Mouse (Mus musculus) monocyte, adult 2 months (primary cell): ENCODE results near the gene Itgav.

Experiments
- DNase-seq, 2 experiments: peaks; one replicate each; pipeline ENCODE4 v3.0.0; 2022; ENCODE audit warnings: low spot score in 2 of 2, low read depth in 1 of 2

Gene Itgav

DNA sequence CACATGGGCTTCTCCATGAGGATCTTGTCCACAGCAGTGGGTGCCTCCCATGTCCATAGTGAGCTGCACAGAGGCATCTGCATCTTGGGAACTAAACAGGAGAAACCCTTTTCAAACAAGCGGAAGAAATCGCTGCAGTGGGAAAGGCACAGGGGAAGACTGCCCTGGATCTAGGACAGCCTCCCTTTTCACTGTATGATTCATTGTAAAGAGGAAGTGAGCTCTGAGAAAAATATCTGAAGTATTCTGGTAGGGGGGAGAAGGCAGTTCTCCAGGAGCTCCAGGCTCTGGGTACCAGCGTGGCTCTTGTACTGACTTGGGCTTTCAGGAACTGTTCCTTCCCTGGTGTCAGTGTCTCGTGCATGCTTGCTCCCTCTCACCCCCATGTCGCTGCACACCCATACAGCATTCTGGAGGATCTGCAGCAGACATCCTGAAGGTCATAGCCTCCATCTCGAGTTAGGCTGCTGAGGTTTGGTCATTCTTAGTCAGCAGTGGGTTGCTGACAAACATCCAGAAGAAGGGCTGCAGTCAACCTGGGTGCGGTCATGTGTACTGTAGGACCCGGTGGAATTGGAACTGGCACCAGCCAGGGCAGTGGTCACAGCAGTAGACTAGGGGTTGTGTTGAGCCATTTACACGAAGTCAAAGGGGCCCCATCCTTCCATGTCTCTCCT is 20.2 kb downstream of the Itgav start:
- no peak for DNase-seq

DNA sequence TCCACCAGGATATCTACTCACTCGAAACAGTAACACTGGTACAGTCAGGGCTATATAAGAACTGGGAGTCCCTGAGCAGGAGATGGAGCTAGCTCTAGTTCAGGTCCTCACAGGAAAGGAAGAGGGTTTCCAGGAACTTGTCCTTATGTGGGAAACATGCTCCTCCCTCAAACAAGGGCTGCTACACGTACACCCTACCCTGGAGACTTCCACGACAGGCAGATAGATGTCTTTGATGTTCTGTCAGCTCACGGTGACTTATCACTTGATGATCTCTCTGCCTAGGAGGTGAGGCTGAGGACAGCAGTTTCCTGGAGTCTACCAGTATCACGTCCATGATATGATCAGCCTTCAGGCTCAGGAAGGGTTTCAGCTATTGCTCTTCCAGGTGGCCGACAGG is 21.1 kb downstream of the Itgav start:
- DNase-seq, result no peak

DNA sequence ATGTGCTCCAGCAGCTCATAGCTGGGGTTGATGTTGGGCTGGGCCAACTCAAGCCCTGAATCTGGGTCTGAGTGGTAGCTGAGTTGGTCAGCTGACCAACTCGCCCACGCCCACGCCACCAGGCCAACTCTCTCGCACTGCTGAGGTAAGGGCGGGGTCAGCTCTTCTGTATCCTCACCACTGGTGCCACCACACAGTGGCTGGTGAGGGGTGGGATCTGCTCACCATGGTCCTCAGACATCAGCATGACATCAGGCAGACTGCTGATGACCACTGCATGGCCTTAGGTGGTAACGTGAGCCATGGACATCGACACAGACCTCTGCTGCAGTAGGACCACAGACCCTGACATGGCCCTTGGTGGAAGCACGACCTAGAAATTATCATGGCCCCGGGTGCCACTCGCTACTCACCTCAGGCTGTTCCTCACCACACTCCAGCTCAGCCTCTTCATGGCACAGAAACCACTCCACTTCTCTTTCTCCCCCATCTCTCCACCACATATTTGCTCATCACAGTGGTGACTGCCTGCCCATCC is 24.5 kb downstream of the Itgav start:
- no peak for DNase-seq

DNA sequence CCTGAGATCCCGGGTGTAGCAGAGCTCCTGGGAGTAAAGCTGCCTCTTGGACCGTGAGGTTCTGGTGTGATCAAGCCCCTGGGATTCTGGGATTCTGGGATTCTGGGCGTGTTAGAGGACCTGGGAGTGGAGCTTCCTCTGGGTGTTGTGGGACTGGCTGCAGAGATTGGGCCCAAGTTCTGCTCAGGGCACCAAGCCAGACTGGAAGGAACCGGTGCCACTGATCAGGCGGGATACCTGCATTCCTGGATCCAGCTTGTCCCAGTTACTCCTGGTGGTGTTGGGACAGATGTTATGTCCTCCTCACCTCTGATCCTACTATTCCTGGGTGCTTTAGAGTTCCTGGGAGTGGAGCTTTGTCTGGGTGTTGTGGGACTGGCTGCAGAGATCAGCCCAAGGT is 28.8 kb downstream of the Itgav start:
- DNase-seq, result no peak

DNA sequence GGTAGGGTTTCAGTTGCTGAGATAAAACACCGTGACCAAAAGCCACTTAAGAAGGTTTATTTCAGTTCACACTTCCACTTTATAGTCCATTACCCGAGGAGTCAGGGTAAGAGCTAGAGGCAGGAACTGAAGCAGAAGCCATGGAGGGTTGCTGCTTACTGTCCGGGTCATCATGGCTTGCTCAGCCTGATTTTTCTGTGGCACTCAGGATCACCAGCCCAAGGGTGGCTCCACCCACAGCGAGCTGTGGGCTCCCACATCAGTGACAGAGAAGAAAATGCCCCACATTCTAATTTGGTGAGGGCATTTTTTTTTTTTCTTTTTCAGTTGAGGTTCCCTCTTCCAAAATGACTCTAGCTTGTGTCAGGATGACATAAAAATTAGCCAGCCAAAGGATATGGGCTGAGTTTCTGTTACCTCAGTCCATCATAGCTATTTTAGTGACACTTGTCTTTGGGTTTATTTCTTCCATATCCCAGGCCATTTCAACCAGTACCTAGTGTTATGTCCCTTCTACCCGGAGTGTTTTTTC is 30.2 kb downstream of the Itgav start:
- DNase-seq, result no peak

DNA sequence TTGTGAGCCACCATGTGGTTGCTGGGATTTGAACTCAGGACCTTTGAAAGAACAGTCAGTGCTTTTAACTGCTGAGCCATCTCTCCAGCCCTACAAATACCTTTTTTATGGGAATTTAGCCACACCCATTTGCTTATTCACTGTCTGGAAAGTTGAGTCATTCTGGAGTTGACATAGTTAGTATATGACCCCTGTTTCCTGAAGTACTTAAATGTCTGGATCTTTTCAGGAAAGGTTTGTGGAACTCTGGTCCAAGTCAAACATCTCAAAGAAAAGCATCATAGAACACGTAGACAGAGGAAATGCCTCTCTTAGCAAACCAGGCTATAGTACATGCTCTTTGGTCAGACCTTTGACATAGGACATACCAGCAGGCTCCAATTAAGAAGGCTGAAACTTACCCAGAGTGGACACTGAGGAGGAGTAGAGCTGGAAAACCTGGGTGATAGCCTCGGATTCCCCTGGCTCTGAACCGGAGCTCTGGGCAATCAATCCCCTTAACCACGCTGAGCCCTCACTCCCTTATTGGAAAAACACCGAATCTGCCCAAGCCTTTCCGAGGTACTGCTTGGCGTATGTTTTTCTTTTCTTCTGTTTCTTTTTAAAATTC is 34.5 kb downstream of the Itgav start:
- no peak for DNase-seq

DNA sequence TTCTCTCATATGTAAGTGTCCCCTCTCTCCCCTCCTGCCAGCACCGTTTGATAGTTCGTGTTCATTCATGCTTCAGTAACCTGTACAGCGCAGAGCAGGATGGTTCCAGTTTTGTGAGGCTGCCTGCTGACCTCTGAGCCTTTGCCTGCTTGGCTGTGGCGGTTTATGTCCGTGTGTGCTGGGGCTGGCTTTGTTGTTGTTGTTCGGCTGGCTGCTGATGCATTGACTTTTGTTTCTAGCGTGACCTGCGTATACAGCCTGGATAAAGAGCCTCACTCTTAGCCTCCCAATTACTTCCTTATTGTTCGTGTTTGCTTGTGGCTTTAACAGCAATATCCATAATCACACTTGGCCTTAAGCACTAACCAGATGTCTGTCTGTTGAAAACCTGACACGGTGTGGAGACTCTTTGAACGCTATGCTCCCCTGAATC is 35.0 kb downstream of the Itgav start:
- DNase-seq, result no peak

DNA sequence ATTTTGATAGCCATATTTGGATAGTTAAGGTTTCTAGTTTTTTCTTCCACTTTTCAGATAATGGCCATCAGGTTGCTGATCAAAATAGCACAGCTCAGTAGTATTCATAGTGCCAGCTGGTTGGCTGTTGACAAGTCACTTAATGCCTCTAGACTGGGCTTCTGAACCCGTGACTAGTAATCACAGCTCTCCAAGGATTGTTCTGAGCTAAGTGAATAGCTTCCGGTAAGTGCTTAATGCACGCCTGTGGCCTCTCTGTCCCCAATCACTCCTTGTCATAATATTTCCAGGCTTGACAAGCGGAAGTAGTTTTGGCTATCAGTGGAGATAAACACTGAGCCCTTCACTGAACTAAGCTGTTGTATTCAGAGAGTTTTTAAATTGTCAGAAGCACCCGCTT is 35.5 kb downstream of the Itgav start:
- DNase-seq, result no peak

DNA sequence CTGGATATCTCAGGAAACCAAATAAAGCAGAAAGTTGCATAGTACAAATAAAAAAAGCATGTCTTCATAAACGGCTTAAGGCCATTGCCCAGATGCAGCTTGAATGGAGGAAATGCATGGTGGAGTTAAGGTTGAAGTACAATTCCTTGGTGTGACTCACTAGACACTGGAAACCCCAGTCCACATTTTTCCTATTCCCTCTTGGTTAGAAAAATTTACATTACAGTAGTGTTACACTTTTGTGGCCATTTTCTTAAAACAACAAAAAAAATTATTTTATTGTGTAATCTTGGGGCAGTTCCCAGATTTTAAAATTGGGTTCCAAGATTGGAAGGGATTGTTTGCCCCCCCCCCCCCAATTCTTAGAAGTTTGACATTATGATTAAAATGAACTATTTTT is 35.9 kb downstream of the Itgav start:
- DNase-seq, result no peak

DNA sequence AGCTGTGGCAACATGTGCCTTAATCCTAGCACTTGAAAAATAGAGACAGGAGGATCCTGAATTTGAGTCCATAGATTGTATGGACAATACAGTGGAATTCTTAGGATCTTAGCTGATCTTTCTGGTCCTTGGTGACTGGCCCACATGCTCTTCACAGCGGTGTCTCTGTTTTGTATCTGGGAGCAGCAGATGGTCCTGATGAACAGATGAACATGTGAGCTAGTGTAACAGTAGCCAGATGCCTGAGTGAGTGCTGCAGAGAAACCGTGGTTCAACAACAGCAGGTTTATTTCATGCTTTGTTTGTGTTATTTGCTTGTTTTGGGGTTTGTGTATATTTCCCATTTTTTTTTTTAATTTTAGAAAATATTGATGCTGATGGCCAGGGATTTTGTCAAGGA is 37.3 kb downstream of the Itgav start:
- no peak for DNase-seq

DNA sequence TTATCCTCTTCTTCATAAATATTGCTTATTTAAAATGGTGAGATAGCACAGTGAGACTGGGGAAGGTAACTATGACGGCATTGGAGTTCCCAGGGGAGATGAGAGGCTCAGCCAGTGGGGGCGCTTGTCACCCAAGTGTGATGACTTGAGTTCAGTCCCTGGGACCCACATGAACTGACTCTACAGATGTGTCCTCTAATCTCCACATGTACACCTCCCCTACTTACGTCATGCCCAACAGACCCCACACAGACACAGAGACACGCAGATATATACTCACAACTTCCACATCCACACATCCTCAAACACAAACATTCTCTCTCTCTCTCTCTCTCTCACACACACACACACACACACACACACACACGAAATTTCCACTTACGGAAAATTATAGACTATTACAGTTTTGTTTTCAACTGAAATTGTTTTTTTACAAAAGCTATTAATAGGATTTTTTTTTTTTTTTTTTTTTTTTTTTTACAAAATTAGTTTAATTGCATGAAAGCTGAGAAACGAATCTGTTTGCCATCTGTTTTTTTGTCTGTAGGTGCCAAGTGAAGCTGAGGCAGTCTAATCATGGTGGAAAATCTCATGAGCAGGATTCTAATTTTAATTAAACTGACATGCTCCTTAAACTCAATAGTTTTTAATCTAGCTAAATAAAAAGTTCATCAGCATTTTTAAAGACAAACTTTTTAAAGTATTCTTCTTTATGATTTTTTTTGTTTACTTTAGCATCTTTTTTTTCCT is 38.1 kb downstream of the Itgav start:
- DNase-seq, result no peak

DNA sequence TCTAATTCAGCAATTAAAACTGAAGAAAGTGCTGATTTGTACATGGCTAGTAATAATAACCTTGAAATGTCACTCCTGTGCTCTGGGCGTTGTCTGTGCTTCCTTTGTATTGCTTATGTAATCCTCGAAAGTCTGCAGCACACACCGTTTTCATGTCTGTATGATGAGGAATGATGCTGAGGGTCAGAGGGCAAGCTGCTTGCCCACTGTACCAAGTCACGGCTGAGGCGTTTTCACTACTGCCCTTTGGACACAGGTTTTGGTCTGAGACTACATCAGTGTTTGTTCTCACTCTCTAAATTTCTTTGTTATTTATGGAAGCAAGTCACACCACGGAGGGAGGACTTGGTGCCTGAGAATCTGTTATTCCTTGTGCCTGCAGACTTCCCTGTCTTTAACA is 41.9 kb downstream of the Itgav start:
- DNase-seq, result no peak

DNA sequence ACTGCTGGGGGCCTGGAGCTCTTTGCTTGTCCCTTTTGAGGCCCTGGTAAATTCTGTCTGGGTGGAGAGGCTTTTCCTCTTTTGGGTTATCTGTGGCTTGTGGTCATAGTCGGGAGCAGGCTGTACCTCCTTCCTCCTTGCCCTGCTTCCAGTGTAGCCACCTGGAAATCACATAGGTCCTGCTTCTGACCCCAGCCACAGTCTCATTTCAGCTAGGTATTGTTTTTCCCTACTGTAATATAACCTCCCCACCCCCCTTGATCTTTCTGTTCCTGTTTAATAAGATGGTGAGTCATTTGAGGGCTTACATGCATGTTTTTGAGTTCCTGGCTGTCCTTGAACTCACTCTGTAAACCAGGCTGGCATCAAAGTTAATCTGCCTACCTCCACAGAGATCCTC is 42.7 kb downstream of the Itgav start:
- DNase-seq, result no peak

DNA sequence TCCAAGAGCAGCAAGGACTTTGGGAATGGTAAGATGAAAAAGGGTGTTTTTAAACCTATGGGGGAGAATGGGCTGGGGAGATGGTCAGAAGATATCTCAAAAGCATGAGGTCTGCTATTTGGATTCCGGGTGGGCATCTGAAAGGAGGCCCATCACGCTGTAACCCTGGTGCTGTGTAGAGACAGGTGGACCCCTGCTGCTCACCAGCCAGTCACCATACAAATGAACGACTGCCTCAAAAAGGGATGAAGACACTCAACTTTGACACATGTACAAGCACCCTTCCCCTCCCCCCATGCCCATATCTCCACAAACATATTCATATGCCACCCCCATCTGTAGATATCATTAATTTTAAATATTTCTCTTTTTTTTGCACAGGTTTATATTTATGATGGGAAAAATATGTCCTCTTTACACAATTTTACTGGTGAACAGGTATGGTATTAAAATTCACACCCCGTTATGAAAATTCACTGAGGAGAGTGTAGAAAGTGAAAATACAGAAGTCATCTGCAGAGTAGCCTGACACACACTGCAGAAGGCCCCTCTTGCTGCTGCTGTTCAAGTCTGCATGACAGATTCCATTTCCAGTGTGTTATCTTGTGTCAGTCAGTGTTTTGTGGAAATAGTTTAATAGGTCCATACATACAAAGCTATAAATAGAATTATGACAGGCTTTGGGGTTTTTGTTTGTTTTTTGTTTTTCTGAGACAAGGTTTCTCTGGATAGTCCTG is 44.3 kb downstream of the Itgav start:
- no peak for DNase-seq

DNA sequence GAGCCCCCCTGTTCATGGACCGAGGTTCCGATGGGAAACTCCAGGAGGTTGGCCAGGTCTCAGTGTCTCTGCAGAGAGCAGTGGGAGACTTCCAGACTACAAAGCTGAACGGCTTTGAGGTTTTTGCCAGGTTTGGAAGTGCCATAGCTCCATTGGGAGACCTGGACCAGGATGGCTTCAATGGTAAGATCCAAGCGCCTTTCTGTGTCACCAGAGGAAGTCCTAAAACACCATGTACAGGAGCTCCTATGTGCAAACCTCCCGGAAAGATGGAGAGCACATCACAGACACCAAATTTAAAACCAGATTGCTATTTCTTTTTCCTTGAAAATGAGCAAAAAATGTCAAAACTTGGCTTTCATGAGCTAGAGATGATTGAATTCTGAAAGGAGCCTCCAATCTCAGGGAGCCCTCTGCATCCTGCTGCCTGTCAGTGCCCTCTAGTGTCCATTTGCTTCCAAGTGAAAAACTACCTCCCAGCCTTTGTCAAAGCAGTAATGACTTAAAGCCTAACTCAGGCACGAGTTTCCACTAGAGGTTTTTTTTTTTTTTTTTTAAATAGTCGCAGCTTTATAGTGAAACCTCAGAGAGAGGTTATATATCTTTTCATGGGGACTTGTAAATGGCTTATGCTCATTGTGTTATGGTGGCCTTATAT is 47.1 kb downstream of the Itgav start:
- no peak for DNase-seq

DNA sequence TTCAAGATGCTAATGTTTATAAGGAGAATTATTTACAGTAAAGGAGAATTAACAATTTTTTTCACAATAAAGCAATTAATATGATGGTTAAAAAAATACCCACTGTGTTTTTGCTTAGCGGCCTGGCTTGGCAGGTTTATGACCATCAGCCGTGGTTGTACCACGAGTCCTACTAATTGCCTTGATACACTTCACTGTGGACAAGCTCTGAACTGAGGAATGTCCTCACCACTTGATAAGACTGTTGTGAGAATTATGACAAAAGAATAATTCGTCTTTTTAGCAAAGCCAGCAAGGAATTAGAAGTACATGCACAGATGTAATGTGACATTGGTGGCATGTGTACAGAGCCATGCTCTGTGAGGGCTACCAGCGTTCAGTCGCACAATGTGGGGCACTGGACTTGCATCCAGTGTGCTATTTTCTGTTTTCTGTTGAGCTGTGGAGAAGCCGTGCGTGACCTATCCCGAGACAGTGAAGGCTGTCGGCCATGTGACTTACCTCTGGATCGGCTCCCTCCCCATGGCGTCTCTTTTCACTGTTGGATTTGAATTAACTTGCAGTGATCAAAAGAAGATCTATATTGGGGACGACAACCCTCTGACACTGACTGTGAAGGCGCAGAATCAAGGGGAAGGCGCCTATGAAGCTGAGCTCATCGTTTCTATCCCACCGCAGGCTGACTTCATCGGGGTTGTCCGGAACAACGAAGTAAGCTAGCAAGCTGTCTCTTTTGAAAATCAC is 67.3 kb downstream of the Itgav start:
- no peak for DNase-seq

DNA sequence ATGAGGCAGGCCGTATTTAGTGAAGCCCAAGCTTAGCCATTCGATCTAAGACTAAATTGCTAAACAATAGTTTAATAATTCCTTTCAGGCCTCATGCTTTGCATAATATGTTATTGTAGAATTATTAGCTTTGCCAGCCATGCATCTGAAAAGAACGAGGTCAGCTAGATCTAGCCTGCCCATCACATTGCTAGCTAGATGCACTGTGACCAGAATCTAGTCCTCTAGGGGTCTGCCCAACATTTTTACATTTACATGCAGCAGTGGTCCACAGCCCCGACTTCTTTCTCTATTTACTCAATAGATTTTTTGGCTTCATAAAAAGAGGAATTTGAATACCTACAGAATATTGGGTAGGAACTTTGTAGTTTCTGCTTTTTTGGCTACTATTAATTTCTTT is 67.9 kb downstream of the Itgav start:
- DNase-seq, result no peak

DNA sequence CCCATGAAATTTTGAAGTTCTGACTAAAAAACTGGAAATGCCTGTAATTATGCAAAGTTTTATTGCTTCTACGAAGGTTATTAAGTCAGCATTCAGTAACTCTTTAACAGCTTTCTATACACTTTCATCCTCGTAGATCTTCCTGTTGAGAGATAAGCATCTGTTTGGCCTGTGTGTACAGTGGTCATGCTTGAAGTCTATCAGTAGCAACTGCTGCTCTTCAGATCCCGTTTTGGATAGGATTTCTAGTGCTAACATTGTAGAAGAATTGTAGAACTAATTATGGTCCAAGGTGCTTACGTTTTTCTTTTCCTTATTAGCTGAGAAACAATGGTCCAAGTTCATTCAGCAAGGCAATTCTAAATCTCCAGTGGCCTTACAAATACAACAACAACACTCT is 71.6 kb downstream of the Itgav start:
- DNase-seq, result no peak

DNA sequence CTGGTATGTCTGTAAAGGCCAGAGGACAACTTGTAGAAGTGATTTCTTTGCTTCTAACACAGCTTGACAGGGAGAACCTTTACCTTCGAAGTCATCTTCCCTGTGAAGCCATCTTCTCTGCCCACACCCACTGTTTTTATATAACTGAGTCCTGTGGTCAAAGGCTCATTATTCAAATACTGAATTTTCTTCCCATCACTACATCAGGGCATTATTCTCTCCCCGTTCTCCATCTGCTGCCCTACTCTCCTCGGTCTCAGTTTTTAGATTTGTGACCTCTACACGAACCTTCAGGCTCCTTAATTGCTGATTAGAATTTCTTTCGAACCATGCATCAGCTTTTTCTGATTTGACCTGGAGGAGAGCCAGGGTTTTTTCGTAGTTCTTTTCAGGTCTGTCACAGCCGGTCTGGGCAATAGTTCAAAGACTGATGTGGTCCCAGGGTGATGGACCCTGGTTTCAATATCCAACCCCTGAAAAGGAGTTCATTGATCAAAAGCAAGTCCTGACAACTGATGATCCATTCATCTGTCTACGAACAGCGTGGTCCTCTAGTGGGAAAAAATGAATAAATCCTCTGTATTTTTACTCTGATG is 73.8 kb downstream of the Itgav start:
- no peak for DNase-seq
